Mouse (Mus musculus): ENCODE measurements around the gene Pex12.
"Not testable (repeated sequence)": the region's sequence is repeated elsewhere in the genome, so short reads cannot be mapped to it uniquely, and the experiment has no call there.

Pex12 gene

DNA sequence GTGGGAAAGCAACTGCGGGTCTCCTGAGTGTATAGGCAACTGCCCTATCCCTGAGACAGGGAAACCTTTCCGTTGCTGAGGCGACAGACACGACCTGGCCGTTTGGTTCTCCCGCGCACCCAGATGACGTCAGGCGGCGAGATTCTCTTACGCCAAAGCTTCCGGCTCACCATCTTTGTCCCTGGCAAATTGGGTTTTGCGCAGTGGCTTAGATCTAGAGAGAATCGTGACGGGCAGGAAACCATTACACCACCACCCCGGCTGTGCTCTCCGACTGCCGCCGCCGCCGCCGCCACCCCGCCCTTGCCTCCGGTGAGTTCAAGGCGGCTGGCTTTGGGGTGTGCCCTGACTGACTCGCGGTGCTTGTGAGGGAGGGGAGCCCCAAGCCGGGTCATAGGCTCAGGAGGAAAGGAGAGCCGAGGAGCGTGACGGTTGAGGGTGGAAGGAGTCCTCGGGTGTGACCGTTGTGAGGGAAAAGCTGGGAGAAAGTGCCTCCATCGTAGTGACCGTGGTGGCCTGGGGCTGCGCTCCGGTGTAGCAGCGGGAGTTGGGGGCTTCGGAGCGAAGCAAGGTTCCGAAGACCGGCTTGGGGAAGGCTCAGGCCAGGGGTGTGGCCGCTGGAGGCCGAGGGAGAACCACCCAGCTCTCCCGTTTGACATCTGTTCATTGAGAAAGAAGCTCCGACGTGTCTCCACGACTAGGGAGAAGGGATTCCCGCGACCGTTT lies at the start of gene Pex12:
Pex12 (minus strand) TSS at position 61 of the 726 bp plus-strand sequence.
- DNase-seq, result peak; percentile 97

- no peak for DNase-seq
These were observed 39.4 kb upstream of the Pex12 start for GRCm38 (mm10) chr11:83341716-83342245.

DNA sequence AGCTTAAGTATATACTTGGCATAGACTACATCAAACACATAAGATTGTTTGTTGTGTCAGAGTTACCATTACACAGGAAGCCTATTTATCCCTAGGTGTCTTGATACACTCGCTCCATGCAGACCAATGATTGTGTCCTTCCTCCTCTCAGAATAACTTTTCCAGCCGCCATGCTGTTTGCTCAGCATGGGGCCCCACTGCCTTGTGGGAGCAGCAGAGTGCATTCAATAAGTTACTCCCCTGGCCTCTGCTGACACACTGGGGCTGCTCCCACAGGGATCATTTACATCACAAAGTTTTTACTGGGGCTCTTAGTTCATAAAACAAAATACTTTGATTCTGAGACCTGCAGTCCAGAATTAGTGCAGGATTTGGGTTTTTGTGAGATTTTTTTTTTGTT lies 37.3 kb upstream of the Pex12 start:
- no peak for DNase-seq

GRCm38 (mm10) chr11:83335826-83336225 lies 33.4 kb upstream of the Pex12 start:
- no peak for DNase-seq

GRCm38 (mm10) chr11:83327427-83327826 lies 25.0 kb upstream of the Pex12 start:
- peak; percentile 75 for DNase-seq

DNA sequence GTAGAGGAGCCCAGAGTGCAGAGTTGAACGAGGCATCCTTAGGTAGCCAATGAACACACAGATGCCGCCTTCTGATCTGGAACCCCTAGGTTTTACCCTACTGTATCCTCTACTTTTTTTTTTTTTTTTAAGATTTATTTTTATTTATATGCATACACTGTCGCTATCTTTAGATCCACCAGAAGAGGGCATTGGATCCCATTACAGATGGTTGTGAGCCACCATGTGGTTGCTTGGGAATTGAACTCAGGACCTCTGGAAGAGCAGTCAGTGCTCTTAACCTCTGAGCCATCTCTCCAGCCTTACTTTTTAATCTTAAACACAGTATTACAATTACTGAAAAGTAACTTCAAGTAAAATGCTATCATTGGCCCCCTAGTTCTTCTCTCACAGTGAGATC lies 24.3 kb upstream of the Pex12 start:
- not testable (repeated sequence) for DNase-seq

- no peak for DNase-seq
These were observed 16.7 kb upstream of the Pex12 start for GRCm38 (mm10) chr11:83319048-83319447.

GRCm38 (mm10) chr11:83312471-83312870 lies 10.1 kb upstream of the Pex12 start:
- DNase-seq, result no peak

- DNase-seq, result no peak
These were observed 4.4 kb upstream of the Pex12 start for GRCm38 (mm10) chr11:83306700-83307253.

- no peak for DNase-seq
These were observed 2.1 kb upstream of the Pex12 start for GRCm38 (mm10) chr11:83304485-83304884.

- no peak for DNase-seq
These were observed 1.4 kb upstream of the Pex12 start for GRCm38 (mm10) chr11:83303751-83304150.

DNA sequence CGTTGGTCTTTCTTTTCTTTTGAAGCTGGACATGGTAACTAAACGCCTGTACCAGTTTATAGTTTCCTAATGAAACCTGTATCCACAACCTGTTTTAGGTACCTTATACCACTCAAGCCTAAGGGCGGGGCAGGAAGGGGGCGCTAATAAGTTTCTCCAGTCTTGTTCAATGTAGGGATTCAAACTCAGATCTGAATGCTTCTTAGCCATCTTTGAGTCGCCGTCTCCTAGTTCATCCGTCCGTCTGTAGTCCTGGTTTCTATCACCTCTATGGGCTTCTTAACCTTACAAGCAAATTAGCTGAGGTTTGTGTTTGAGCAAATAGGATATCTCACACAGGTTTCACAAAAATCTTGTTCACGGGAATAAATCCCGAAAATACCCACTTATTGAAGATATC lies 262 bp downstream of the Pex12 start:
- no peak for DNase-seq

DNA sequence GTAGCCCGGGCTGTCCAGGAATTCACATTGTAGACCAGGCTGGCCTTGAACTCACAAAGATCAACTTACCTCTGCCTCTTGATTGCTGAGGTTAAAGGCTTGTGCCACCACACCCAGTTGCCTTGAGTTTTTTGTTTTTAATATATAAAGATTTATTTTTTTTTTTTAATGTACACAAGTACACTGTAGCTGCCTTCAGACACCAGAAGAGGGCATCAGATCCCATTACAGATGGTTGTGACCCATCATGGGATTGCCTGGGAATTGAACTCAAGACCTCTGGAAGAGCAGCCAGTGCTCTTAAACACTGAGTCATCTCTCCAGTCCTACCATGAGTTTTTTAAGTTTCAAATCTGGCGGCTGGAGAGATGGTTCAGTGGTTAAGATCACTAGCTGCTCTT lies 955 bp downstream of the Pex12 start:
- no peak for DNase-seq

DNA sequence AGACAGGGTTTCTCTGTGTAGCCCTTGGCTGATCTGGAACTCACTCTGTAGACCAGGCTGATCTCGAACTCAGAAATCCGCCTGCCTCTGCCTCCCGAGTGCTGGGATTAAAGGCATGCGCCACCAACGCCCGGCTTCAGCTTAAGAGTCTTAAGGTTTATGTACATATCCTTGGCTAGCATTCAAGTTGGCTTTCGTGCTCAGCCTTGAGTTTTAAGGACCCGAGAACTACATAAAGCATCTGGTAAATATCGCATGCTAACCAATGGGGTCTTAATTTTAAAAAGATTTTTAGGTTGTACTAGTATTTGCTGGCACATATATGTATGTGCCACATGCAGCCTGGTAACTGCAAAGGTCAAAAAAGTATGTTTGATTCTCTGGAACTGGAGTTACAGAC lies 2.7 kb downstream of the Pex12 start:
- no peak for DNase-seq

DNA sequence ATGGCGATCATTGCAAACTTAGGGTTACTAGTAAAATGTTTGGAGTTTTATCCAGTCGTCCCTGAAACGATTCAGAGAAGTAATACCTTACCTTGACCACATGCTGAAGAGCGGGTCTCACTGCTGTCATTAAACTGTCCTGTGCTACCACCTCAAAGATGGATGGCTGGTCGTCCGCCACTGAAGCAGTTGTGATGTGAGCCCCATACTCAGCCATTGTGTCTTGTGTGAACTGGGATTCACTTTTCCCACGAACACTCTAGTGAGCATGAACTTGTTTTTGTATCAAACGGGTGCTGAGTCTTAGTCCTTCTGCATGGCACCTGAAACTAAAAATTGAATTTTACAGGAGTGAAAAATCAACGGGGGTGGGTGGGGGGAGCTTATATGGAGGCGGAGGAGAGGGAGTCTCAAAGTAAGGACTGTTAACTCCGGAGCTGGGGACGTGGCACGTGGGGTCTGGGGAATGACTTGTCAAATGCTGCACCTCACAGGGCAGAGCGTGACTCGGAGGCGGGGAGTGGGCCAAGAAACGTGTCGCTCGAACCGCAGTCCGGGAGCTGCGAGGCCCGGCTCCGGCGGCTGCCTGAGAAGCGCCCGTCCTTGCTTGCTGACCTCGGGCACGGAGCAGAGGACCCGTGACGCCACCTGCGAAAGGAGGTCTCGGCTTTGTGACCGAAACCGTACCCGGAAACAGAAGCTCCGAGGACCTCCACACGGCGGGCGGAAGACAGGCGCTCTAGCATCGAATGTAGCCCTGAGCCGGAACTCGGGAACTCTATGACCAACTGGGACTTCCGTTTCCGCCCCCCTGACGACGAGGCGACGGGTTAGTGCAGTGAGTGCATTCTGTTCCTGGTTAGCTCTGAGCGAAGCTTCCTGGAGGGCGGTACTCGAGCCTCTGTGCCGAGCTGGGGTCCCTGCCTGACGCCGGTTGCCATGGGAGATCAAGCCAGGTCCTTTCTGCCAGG lies 3.9 kb downstream of the Pex12 start, which contains the start of gene Ap2b1:
Ap2b1 (plus strand) TSS at position 800 of the 971 bp plus-strand sequence.
- DNase-seq, result peak; percentile 96

DNA sequence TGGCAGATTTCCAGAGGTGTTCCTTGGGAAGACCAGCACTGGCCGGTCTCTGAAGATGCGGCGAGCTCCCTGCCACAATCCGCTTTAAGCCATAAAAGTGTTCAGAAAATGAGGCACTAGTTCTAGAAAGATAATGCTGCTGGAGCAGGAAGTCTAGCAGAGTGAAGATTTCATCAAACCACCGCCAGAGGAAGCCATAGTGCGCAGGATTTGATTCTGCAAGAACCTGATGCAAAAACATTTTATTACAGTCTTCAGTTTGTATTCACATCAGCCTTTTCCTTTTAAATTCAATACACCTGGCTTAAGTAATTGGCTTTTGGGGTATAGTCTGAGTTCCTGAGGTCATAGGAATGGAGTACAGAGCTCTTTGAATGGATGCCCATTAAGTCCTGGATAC lies 4.6 kb downstream of the Pex12 start:
- no peak for DNase-seq

DNA sequence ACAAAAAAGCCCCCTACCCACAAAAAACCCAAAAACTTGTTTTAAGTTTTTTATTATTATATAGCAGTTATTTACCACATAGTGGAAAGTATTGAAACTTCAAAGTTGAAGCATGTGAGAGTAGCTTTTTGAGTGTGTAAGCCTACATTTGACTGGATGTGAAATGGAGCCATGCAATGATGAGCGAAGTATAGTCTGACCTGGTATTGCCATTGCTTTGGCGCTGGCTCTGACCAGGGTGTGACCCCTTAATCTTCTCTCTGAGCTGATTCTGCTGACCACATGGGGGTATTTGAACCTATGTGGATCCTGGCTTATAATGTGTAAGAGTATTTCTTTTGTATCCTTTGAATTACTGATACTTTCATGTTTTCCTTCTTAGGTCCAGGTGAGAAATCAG lies 8.3 kb downstream of the Pex12 start:
- no peak for DNase-seq

- no peak for DNase-seq
These were observed 9.2 kb downstream of the Pex12 start for GRCm38 (mm10) chr11:83293182-83293581.

DNA sequence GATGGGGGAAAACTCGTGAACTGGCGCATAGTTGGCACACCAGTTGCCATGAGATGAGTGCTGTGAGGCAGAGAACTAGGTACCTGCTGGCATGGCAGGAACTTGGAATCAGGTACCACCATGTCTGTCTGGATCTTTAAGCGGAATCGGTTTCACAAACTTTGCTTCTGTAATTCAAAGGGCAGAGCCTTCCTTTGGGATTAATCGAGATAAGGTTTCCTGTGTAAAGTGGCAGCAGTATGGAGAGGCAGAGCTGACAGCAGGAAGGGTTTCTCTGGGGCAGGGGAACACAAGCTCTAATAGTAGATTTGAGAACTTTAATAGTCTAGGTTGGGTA lies 10.2 kb downstream of the Pex12 start:
- no peak for DNase-seq

DNA sequence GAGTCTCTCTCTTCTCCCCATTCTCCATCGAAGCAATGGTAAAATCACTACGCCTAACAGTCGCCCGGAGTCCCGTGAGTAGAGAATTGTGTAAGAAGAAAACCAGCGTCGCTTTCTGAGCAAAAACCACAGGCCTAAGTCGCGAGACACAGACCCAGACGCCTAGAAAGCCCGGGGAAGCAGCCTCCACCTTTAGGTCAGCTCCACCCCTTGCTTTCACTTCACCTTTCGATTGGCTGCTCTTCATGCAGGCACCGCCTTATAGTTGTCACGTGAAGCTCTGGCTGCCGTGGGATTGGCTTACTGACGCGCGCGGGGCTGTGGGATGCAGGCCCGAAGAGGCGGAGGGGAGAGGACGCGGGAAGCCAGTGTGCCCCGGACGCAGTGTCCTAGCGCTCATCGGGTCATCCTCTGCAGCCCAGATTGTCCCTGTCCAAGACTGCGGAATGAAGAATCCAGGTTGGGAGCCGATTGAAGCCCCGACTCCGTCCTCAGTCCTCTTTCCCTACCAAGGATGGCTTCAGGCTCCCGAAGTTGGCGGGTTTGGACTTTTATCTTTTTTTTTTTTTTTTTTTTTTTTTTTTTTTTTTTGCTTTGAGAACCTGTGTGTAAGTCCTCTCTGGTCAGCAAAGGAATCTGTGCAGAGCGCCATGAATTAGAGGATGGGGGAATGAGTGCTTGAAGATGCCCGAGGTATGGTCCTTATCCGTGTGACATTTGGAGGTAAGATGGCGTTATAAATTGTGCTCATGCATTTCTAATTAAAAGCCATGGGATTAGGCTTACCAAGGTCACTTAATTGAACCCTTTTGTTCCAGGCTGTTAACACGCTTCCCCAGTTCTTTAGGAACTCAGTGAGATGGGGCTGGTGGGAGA lies 10.8 kb downstream of the Pex12 start:
- peak; percentile 96 for DNase-seq

DNA sequence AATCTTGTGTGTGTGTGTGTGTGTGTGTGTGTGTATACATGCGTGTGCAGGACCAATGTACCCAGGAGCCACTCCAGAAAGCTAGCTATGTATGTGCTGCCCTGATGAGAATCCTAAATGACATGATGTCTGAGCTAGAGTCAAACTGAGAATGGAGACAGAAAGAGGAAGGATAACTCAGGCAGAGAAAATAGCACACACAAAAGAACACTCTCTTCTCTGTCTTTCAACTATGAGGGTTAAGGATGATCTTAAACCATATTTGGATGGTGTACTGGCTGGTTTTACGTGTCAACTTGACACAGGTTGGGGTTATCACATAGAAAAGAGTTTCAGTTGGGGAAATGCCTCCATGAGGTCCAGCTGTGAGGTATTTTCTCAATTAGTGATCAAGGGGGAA lies 12.8 kb downstream of the Pex12 start:
- DNase-seq, result no peak

- DNase-seq, result no peak
These were observed 13.3 kb downstream of the Pex12 start for GRCm38 (mm10) chr11:83289036-83289435.

All from embryo, embryonic 11 days (tissue).